Mouse (Mus musculus) lung, adult 2 months (tissue): Measurements from ENCODE around the gene AC170998.1.

Experiments used
- CTCF ChIP-seq: fragments of 200-500 bp; IDR thresholded peaks from 2 replicates; pipeline ENCODE4 v1.5.1; 2011; ENCODE audit warnings: mild to moderate bottlenecking, low read length, control low read depth; ENCODE audit not compliant: insufficient read depth
- POLR2A ChIP-seq: fragments of 200-500 bp; IDR thresholded peaks from 2 replicates; pipeline ENCODE4 v1.6.1; 2011; ENCODE audit warnings: low read depth, mild to moderate bottlenecking, control low read depth, low read length, borderline replicate concordance; ENCODE audit errors: extremely low read depth

DNA sequence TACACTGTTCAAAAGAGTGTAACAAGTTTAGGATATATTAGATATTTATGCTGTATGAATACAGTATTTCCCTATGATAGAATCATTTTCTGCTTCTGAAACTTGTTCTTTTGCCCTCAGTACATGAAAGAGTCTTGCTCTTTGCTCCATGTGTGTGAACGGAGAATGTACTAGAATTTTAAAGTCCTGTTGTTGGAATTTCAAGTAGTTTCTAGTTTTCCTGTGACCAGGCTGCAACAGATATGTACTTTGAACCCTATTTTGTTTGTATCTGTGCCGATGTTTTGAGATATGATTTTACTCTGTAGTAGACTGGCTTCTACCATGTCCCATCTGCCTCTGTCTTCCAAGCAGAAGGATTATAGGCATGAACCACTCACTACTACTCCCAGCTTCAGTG lies 18.1 kb upstream of the AC170998.1 start:
- TF ChIP-seq POLR2A (no peak), CTCF (no peak)
